Mouse (Mus musculus) spleen, postnatal 10 days (tissue): Measurements from ENCODE around the gene 1110017D15Rik.
A peak's percentile ranks its signal among the peaks of the same experiment; 100 is the strongest.

ENCODE experiments used
- DNase-seq, 2 experiments: peaks; one replicate each; pipeline ENCODE4 v3.0.0; 2021 to 2022; ENCODE audit warnings: low spot score in 2 of 2

1110017D15Rik gene

DNA sequence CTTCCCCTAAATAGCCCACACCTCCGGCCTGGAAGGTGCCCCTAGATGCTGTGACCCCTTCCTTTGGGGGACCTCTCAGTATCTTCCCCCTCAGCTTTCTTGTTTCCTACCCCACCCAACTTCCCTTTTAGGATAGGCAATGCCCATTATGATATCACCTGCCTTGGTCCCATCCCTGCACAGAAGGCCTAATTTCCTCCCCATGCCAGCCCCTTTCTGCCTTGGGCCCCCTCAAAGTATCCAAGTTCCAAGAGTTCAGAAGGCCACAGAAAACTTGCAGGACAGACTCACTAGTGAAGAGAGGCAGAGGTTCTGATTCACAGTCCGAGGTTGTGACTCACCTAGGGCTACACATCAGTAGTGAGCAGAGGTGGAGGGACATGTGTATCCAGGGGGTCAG is at the start of gene 1110017D15Rik:
1110017D15Rik (minus strand) TSS at position 101 of the 400 bp plus-strand sequence.
- no peak for DNase-seq

DNA sequence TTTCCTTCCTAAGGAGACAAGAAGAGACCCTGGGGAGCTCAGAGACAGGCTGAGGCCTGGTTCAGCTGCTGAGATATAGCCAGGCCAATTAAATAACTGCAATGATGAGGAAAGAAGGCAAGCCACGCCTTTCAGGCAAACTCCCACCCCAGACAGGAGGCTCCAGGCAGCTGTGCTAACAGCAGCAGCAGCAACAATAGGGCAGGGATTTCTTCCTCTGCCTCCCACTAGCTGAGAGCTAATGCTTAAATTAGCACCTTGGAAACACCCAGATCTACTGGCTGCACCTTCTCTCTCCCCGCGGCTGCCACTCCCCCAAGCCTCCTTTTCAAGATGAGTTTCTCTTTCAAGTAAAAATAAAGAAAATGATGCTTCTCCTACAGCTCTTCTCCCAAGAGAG is 49.0 kb upstream of the 1110017D15Rik start:
- no peak for DNase-seq

- DNase-seq = no peak
Measured at GRCm38 (mm10) chr4:41563297-41563696, 46.2 kb upstream of the 1110017D15Rik start.

DNA sequence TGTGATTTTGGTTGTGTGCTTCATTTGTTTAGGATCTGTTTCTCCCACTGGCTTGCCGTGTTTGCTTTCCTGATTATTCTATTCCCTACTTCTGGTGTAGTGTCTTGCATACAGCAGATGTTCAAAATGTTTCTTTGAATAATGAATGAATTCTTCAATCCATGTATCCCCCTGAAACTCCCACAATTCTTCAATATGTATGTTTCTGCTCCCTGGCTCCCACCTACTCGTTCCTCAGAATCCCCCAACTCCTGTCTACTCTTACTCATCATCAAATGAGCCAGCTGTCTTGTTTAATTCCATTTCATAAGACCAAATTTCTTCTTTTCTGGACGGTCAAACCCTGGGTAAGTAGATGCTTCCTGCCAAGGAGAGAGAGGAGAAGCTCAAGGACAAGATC is 40.0 kb upstream of the 1110017D15Rik start:
- DNase-seq = no peak

- no peak for DNase-seq
Measured at GRCm38 (mm10) chr4:41556311-41556953, 39.3 kb upstream of the 1110017D15Rik start.

DNA sequence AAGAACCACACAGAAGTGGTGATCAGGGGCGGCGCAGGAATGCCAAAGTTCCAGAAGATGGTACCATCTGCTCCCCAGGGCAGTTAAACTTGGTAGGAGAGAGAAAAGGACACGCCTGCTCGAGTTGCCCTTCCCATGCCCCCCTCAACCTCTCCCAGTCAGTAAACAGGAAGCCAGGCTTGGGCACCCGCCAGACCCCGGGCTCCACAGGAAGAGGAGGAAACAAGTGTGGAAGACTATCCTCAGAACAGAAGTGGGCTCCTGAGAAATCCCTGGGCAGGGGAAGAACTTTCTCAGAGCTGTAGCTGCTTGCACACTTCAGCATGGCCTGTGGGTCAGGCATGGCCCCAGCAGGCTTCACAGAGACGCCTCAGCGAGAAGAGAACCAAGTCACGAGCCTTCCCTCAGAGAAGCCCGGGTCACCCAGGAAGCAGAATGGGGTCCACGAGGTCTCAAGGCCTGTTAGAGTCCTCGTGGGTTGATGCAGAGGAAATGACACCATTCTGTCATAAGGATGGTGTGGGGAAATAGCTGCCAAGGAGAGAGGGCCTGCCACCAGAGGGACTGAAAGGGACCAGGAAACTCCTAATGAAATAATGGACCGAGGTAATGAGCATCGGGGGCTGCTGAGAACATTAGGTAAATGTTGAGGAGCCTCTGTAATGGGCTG is 38.0 kb upstream of the 1110017D15Rik start:
- peak in 1 of 2 experiments; percentile 46 for DNase-seq

GRCm38 (mm10) chr4:41553116-41553515 is 36.0 kb upstream of the 1110017D15Rik start:
- DNase-seq = no peak

DNA sequence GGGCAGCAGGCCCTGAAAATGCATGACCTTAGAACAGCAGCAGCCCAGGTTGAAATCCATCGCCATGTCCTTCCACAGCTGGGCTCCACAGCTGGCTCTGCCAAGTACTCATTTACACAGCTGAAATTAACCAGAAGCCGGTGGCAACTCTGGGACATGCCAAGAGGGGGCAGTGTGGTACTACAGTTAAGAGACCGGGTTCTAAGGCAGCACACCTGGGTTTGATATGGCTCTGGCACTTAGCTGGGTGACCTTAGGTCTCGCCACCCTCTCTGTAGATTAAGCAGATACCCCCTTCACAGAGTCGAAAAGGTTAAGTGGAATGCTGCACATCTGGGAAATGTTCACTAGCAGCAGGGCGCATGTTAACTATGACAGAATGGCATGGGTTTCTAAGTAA is 35.4 kb upstream of the 1110017D15Rik start:
- peak; percentile 43 to 74 for DNase-seq

DNA sequence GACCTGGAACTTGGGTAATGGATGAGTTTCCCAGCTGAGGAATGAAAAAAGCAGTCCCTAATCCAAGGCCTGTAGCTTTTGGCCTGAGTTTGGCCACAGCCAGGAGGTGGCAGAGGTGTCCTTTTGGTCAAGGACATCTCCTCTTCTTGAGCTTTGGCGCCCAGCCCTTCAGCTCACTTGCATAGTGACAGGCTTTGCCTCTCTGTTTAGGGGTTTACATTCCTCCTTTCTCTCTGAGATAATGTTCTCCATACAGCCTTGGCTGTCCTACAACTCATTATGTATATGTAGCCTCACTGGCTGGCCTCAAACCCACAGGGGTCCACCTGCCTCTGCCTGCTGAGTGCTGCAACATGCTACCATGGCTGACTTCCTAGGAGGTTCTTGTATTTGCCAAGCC is 30.0 kb upstream of the 1110017D15Rik start:
- no peak for DNase-seq

- peak in 1 of 2 experiments; percentile 24 for DNase-seq
Measured at GRCm38 (mm10) chr4:41545985-41546384, 28.9 kb upstream of the 1110017D15Rik start.

- no peak for DNase-seq
Measured at GRCm38 (mm10) chr4:41542136-41542535, 25.0 kb upstream of the 1110017D15Rik start.

- no peak for DNase-seq
Measured at GRCm38 (mm10) chr4:41534866-41535265, 17.7 kb upstream of the 1110017D15Rik start.

- DNase-seq = peak in 1 of 2 experiments; percentile 56
Measured at GRCm38 (mm10) chr4:41532420-41532819, 15.3 kb upstream of the 1110017D15Rik start.

DNA sequence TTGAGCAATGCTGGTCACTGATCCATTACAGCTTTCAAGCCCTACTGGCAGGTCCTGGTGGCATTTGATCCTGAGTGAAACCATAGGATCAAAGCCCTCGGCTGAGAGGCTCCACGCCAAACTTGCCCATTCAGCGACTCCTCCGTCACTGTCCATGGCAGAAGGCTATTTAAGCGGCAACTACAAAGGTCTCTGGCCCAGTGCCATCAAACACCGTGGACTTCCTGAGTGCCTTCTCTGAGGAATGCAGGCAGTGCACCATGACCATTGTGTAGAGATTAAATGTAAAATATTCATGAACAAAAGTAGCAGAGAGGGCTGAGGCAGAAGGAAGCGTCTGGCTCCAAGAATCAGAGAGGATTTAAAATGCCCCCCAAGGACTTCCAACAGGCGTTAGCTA is 10.9 kb upstream of the 1110017D15Rik start:
- DNase-seq = no peak

DNA sequence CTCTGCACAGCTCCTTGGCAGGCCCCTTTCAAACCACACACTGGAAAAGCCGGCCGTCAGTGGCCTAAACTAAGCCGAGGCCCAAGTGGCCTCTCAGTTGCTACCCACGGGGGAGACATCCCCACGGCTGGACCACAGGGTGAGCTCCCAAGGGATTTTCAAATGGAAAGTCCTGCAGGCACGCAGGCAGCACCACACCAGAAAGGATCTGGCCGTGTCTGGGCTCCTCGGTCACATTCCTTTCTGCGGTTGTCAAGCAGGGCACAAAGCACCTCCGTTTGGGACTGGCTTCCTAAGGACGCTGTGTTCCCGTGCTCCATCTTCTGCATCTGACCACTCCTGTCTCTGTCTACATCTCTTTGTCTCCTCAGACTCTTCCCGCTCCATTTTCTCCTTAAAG is 9.9 kb upstream of the 1110017D15Rik start:
- no peak for DNase-seq

DNA sequence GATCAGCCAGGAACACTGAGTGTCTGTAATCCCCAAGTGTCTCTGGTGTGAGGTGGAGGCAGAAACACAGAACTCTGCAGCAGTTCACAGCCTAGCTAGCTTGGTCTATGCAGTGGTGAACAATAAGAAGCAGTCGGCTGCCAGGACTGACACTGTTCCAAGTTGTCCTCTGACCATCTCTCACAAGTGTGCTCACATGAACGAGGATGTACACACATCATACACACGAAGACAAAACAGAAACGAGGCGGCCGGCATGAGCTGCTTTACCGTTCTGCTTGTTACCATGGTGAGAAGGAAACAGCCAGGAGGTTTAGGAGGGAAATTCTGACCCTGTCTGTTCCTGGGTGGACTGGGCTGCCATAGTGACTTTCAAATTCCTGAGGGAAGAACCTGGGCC is 9.4 kb upstream of the 1110017D15Rik start:
- DNase-seq = no peak

DNA sequence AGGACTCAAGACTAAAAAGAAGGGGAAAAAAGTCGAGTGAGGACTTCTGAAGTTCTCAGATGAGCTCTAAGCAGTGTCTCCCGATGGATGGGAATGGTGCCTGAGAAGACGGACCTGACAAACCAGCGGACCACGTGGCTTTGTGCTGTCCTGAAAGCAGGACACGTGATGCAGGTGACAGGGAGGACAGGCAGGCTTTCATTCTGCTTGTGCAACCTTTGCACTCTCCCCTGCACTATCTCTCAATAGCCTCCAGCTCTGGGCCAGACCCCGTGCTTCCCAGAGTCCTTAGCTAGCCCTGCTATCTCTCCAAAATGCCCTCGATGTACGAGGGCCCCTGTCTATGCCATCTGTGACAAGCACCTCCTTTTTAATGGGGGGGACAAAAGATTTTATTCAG is 7.7 kb upstream of the 1110017D15Rik start:
- no peak for DNase-seq

- no peak for DNase-seq
Measured at GRCm38 (mm10) chr4:41523839-41524238, 6.7 kb upstream of the 1110017D15Rik start.

DNA sequence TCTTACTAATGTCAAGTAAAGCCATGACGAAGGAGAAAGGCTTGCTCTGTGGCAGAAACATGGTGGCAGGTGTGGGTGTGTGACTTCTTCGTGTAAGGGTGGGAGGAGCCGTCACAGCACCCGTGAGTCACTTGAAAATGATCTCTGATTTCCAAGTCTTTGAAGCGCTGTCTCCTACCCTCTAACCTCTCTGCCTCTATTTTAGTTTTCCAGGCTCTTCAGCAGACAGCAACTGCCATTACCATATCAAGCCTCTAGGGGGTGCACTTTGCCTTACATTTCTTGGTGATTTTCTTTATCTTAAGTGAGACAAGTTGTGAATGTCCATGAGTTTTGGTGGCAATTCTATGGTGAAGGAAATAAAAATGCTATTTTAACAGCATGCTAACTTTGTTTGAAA is 5.7 kb upstream of the 1110017D15Rik start:
- peak in 1 of 2 experiments; percentile 40 for DNase-seq

DNA sequence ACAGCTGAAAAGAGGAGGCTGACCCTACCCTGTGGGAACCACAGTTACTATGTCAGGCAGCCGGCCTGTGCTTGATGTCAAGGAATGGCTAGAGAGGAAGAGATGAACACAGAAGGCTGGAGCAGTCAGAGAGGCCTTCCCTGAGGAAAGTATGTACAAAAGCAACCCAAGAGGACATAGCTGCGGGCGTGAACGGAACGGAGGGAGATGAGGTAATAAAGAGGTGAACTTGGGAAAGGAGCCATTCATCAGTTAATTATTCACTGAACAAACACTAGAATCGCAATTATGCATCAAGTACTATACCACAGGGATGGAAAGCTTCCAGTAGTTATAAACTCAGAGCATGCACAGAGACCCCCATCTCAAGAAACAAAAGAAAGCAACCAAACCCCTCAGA is 5.0 kb upstream of the 1110017D15Rik start:
- DNase-seq = no peak

DNA sequence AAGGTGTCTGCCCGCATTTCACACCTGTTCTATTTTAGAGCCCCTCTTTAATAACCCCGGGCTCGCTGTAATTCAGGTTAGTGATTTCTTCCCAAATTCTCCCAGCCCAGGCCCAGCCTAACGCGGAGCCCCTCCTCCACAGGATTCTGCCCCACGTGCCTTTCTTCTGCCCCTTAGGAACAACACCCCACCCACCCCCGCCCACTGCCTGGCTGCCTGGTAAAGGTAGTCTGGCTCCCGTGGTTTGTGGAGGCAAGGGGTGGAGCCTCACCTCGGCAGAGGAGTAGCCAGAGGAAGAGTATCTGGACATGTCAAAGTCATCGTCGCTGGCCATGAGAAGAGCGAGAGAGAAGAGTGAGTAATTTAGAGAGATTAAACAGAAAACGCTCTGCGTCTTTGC is 3.5 kb upstream of the 1110017D15Rik start:
- DNase-seq = no peak

DNA sequence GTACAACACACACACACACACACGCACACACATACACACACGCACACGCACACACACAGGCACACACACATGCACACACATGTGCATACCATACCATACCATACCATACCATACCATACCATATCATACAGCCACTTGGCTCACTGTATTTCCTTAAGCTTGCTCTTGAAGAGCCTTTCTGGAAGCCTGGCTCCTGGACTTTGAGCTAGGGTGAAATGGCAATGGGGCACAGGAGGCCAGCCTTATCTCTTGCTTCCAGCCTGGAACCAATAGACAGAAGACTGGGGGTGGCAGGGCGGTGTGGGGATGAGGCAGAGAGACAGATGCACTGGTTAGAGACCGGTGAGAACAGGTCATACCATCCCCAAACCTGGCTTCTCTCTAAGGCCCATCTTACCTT is 2.1 kb upstream of the 1110017D15Rik start:
- DNase-seq = no peak

GRCm38 (mm10) chr4:41518349-41518748 is 1.2 kb upstream of the 1110017D15Rik start:
- no peak for DNase-seq

DNA sequence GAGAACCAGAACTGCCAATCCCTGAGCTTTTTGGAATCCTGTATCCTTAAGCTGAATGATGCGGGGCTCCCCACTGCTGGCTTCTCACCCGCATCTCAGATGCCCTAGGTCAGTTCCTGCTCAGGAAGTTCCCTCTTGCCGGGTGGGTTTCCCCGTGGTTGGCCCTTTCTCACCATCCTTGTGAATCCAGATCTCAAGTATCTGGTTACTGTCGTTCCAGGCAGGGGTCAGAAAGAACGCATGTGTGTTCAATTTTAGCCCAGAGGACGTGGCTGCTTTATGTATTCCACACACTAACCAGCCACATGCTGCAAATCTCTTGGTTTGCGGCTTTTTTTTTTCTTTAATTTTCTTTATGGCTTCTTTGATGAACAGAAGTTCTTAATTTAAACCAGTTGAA is 3.4 kb downstream of the 1110017D15Rik start:
- no peak for DNase-seq
